Mouse (Mus musculus) C2C12 (cell line): ENCODE data around the gene Myb. TPM values are rescaled to one million over a fixed set of nuclear protein-coding genes. Genes with fewer than 3 reads are reported as not detected.

Source experiments
- H3K27me3 ChIP-seq: one replicate; pipeline ENCODE4 v1.6.1; 2011; ENCODE audit not compliant: control insufficient read depth, insufficient read depth, insufficient read length
- H3K36me3 ChIP-seq: one replicate; pipeline ENCODE4 v1.6.1; 2011; ENCODE audit not compliant: control insufficient read depth, insufficient read depth
- H3K4me3 ChIP-seq: one replicate; pipeline ENCODE4 v1.5.1; 2011; ENCODE audit warnings: mild to moderate bottlenecking, control low read depth; ENCODE audit not compliant: poor library complexity, insufficient read depth, severe bottlenecking
- H3K79me2 ChIP-seq: one replicate; pipeline ENCODE4 v1.6.1; 2011; ENCODE audit not compliant: control insufficient read depth, insufficient read depth
- H3K79me3 ChIP-seq: one replicate; pipeline ENCODE4 v1.6.1; 2011; ENCODE audit warnings: low read depth, control low read depth
- H3ac ChIP-seq: one replicate; pipeline ENCODE3; 2011; ENCODE audit warnings: low read depth; ENCODE audit not compliant: control insufficient read depth, insufficient read length
- CEBPB ChIP-seq: IDR thresholded peaks from one replicate; pipeline ENCODE4 v1.6.1; 2011; ENCODE audit warnings: low read depth, mild to moderate bottlenecking, control low read depth, moderate library complexity
- CTCF ChIP-seq: IDR thresholded peaks from one replicate; pipeline ENCODE4 v1.5.1; 2011; ENCODE audit not compliant: control insufficient read depth, insufficient read depth, insufficient read length
- FOSL1 ChIP-seq: IDR thresholded peaks from one replicate; pipeline ENCODE4 v1.8.0; 2011; ENCODE audit warnings: mild to moderate bottlenecking, low read length; ENCODE audit not compliant: poor library complexity, insufficient read depth, severe bottlenecking
- MAX ChIP-seq: IDR thresholded peaks from one replicate; pipeline ENCODE4 v1.6.1; 2011; ENCODE audit warnings: mild to moderate bottlenecking, control low read depth
- MYOD1 ChIP-seq: IDR thresholded peaks from one replicate; pipeline ENCODE4 v1.6.1; 2011; ENCODE audit warnings: low read depth; ENCODE audit not compliant: control insufficient read depth, insufficient read length
- MYOG ChIP-seq: IDR thresholded peaks from one replicate; pipeline ENCODE4 v1.6.1; 2011; ENCODE audit not compliant: control insufficient read depth, insufficient read length; ENCODE audit errors: extremely low read depth
- USF1 ChIP-seq: IDR thresholded peaks from one replicate; pipeline ENCODE4 v1.6.1; 2011; ENCODE audit warnings: low read depth, mild to moderate bottlenecking, control low read depth, moderate library complexity
- polyA plus RNA-seq: library from polyadenylated mRNA; unstranded; fragments of >200 nt; fragmentation: generic; extraction: Trizol; gene quantifications from one replicate; pipeline ENCODE4 v1.2.1, GENCODE M21; 2012; ENCODE audit warnings: missing spikeins

Gene Myb
- polyA plus RNA-seq, 1 experiment, result 0.47 TPM

DNA sequence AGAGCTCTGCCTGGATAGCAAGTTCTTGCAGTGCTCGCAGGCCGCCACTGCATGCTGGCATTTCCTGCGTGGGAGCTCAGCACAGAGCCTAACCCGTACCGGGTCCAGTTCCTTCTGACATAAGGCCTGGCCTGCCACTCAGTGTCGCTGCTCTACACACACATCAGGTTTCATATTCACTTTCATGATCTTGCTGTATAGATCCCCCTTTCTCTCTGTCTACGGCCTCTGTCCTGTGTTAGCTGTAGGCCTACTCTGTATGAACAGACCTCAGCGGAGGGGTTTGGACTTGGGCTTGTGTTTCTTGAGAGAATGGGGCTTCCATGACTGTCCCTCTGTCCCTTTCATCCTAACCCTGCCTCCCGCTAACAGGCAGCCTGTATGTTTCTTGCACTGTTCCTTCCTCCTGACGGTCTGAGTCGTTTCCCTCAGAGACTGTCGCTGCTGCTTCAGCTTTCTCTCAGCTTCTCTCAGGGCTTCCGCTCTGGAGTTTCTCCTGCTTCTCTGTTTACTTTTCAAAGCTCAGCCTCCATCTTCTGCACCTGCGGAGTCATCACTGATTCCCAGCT lies 83.5 kb downstream of the Myb start:
- Histone ChIP-seq H3K79me2 (no peaks in the 10 kb centered on the region), H3K79me3 (no peaks in the 10 kb centered on the region), H3K4me3 (no peak overlapping the region), H3K36me3 (no peaks in the 10 kb centered on the region), H3K27me3 (no peaks in the 10 kb centered on the region), H3ac (no peak overlapping the region)
- TF ChIP-seq USF1, result no peak
- TF ChIP-seq MYOG, result no peak
- TF ChIP-seq MYOD1, result no peak
- TF ChIP-seq MAX, result no peak
- TF ChIP-seq CTCF, result no peak
- no peak for TF ChIP-seq FOSL1
- TF ChIP-seq CEBPB, result no peak

DNA sequence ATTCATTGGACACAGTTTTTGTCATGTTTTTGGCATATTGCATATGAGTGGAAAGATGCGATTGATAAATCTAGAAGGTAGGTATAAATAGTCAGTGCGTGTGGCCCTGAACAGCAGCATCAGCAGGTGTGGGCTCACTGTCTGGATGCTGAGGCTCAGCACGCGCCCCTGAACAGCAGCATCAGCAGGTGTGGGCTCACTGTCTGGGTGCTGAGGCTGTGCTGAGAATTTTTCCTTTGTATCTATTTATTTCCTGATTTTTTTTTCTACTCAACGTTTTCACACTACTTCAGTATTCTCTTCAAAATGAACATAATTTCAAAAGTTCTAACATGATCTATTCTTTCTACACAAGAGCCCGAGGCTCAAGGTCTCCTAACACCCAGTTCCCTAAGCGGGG lies 84.1 kb downstream of the Myb start:
- Histone ChIP-seq H3K79me3 (no peaks in the 10 kb centered on the region), H3K36me3 (no peaks in the 10 kb centered on the region), H3K27me3 (no peaks in the 10 kb centered on the region), H3K4me3 (no peak overlapping the region), H3ac (no peak overlapping the region), H3K79me2 (no peaks in the 10 kb centered on the region)
- TF ChIP-seq USF1 (no peak), CEBPB (no peak), MYOG (no peak), CTCF (no peak), MYOD1 (no peak), MAX (no peak), FOSL1 (no peak)

DNA sequence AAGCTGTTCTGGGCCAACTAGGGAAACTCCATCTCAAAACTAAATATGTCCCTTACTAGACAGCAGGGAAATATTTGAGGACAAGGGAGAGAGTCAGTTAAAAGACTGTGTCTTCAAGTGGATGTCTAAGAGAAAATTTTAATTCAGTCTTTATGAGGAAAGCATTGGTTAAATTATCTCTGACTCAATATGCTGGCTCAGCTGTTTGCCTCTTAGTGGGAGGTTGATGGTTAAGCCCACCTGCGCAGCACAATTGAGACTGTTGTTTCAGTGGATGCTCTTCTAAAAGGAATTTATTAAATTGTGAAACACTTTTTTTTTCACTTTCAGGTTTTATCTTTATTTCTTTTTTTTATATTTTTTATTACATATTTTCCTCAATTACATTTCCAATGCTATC lies 84.6 kb downstream of the Myb start:
- no peaks in the 10 kb centered on the region for H3K79me3 ChIP-seq

More for the DNA sequence above, 84.6 kb downstream of the Myb start:
- Histone ChIP-seq H3ac (no peak overlapping the region), H3K36me3 (no peaks in the 10 kb centered on the region), H3K27me3 (no peaks in the 10 kb centered on the region), H3K79me2 (no peaks in the 10 kb centered on the region), H3K4me3 (no peak overlapping the region)
- TF ChIP-seq MYOD1 (no peak), FOSL1 (no peak), MYOG (no peak), USF1 (no peak), CTCF (no peak), MAX (no peak), CEBPB (no peak)

Other genes with a start within 250 kb of the Myb start
- gene Ahi1, start 208.4 kb downstream of the Myb start, polyA plus RNA-seq, result 4.0 TPM
- gene Hbs1l, start 135.0 kb upstream of the Myb start, polyA plus RNA-seq, result 42.7 TPM
- not detected for gene Aldh8a1, start 216.3 kb upstream of the Myb start, polyA plus RNA-seq